Mouse (Mus musculus) C2C12 (cell line): ENCODE measurements around the gene Unc119.

Experiments used
- MAX ChIP-seq: IDR thresholded peaks from one replicate; pipeline ENCODE4 v1.6.1; 2011; ENCODE audit warnings: mild to moderate bottlenecking, control low read depth
- MYOG ChIP-seq: IDR thresholded peaks from one replicate; pipeline ENCODE4 v1.6.1; 2011; ENCODE audit not compliant: control insufficient read depth, insufficient read length; ENCODE audit errors: extremely low read depth

DNA sequence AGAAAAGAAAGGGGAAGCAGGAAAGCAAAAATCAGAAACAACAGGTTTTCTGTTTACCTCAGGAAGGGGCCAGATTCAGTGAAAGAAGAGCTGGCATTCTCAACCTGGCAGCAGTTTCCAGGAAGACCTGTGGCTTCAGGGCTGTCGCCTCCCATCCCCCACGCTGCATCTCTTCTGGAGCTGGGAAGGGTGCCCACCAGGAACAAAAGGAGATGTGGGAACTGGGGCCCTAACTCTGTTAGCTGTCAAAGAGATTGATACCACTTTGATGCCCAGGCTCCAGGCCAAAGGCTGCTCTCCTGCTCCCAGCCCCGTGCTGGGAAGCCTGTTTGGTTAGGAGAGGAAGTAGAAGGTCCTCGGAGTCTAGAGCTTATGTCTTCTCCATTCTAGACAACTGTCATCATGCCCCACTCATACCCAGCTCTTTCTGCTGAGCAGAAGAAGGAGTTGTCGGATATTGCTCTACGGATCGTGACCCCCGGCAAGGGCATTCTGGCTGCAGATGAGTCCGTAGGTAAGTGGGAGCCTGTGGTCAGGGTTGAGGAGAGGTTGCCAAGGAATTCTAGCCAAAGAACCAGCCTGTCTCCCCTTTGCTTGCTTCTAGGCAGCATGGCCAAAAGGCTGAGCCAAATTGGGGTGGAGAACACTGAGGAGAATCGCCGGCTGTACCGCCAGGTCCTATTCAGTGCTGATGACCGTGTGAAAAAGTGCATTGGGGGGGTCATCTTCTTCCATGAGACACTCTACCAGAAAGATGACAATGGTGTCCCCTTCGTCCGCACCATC, 19.1 kb upstream of the Unc119 start:
- TF ChIP-seq MYOG (no peak), MAX (no peak)
